Mouse (Mus musculus) myocyte (in vitro differentiated cells): ENCODE measurements at regions not wholly inside any gene's neighbourhood (a gene's known extent, or its start where the extent isn't known, plus 50 kb on each side); places are given as distances from the start of the nearest gene placed in this dataset.

Experiments
- E2F4 ChIP-seq: IDR thresholded peaks from one replicate; pipeline ENCODE4 v1.6.1; 2011; ENCODE audit warnings: mild to moderate bottlenecking, control low read depth, moderate library complexity; ENCODE audit not compliant: insufficient read depth
- MAX ChIP-seq: IDR thresholded peaks from one replicate; pipeline ENCODE4 v1.6.1; 2011; ENCODE audit warnings: low read depth, mild to moderate bottlenecking, control low read depth

DNA sequence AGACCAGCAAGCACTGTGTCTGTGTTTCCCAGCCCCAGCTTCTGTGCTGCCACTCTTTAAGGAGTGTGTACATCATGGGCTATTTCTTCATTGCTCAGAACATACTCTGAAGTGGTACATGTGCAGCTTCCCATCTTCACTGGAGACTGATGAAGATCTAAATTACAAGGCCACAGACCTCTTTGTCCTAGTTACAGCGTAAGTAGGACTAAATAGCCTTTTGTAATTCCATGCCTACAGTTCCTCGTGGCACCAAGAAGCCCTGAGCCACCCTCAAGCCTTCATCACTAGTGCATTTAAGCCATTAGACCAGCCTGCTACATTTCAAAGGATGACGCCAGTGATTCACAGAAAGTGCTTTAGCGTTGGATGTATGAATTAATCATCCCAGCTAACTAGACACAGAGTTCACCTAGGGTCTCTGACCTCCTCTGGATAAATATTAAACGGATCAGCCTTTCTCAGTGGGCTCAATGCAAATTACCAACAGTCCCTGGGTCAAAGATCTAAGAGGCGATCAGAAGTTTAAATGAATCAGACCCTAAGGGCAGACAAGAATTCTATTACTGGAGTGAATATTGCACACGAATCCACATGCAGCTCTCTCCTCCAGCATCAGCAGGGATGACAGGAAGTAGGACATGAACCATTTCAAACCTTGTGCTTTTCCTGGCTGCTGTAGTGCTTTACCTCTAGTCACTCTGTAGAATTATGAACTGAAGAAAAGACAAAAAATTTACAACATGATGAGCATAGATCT lies 123.0 kb upstream of the Kcnh8 start:
- no peak for TF ChIP-seq MAX
- TF ChIP-seq E2F4, result no peak
